Mouse (Mus musculus): ENCODE measurements around the gene Tmem259. TPM values are rescaled to one million over a fixed set of nuclear protein-coding genes. Genes with fewer than 3 reads are reported as not detected.

Gene Tmem259
- total RNA-seq, 1 experiment = 127 TPM

DNA sequence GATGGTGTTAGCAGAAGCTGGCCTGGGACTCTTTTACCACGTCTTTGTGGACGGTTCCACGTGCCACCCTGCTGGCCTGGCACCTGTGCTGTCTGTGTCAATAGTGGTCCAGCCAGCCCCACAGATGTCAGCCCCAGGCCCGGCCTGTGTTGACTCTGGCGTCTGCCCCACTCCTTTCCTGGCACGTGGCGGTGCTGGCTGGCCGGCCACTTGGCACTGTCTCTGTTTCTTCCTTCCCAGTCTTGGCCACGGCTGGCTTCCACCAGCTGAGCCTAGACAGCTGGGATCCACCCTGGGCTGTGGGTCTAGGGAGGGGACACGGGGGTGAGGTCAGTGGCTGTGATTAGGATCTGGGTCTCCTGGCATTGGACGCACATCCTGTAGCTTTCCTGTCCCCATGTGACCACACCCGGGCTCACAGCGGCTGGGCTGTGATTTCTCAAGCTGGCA is 49.8 kb downstream of the Tmem259 start:
- Histone ChIP-seq H3K36me3 (ENCODE audit: control insufficient read depth, insufficient read depth, low read length, poor library complexity, severe bottlenecking) (no peaks in the 10 kb centered on the region), H3K9ac (ENCODE audit: insufficient read depth, low read depth, low read length, poor library complexity, severe bottlenecking) (no peak overlapping the region), H3K27ac (ENCODE audit: insufficient read depth, low read depth, low read length, poor library complexity, severe bottlenecking) (no peak overlapping the region), H3K4me1 (ENCODE audit: control insufficient read depth in 2 of 2, insufficient read depth in 2 of 2, low read length in 2 of 2, poor library complexity in 1 of 2) (peaks cover 0 to 1% of the 10 kb centered on the region in 2 experiments; a peak in 1 of 4 replicates), H3K4me3 (ENCODE audit: insufficient read depth in 1 of 2, low read depth in 1 of 2, low read length in 2 of 2, poor library complexity in 1 of 2, severe bottlenecking in 1 of 2) (no peak overlapping the region), H3K9me3 (ENCODE audit: control insufficient read depth, insufficient read depth, low read depth, low read length) (no peaks in the 10 kb centered on the region)
- TF ChIP-seq MAFK (IDR thresholded peaks at IDR 0.05; ENCODE audit: insufficient read depth, low read depth, low read length) (no peak), HCFC1 (IDR thresholded peaks at IDR 0.05; ENCODE audit: borderline replicate concordance, insufficient read depth, low read length) (no peak), ZNF384 (IDR thresholded peaks at IDR 0.05; ENCODE audit: low read depth, low read length) (no peak), CHD2 (IDR thresholded peaks at IDR 0.05; ENCODE audit: low read depth, low read length) (no peak), ZC3H11A (IDR thresholded peaks at IDR 0.05; ENCODE audit: borderline replicate concordance, low read depth, low read length) (no peak)
- DNase-seq (ENCODE audit: low read depth, low spot score) = no peak
- in situ Hi-C loops (cut with MboI; ENCODE audit: low sequenced_read_pairs in 2 of 2, unreplicated experiment in 2 of 2) = no loop called here

DNA sequence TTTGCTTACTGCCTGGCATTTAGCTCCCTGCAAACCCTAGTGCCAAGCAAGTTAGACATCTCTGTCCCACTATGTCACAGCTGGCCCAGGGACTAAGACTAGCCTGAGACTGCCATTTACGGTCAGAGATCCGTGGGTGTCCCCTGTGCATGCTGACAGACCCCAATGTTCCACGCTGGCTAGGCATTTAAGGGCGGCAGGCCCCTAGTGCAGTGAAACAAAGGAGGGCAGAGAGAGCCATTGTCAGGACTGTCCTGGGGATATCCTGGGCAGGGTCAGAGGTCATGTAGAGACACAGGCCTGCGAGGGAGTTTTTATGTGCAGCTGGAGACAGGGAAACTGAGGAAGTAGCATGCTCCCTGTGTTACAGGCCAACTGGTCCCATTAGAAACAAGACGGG is 50.3 kb downstream of the Tmem259 start:
- in situ Hi-C loops (cut with MboI; ENCODE audit: low sequenced_read_pairs in 2 of 2, unreplicated experiment in 2 of 2) = no loop called here
- Histone ChIP-seq H3K4me1 (ENCODE audit: control insufficient read depth in 2 of 2, insufficient read depth in 2 of 2, low read length in 2 of 2, poor library complexity in 1 of 2) (peaks cover 0 to 4% of the 10 kb centered on the region in 2 experiments; a peak in 1 of 4 replicates), H3K9ac (ENCODE audit: insufficient read depth, low read depth, low read length, poor library complexity, severe bottlenecking) (no peak overlapping the region), H3K4me3 (ENCODE audit: insufficient read depth in 1 of 2, low read depth in 1 of 2, low read length in 2 of 2, poor library complexity in 1 of 2, severe bottlenecking in 1 of 2) (no peak overlapping the region), H3K9me3 (ENCODE audit: control insufficient read depth, insufficient read depth, low read depth, low read length) (no peaks in the 10 kb centered on the region), H3K36me3 (ENCODE audit: control insufficient read depth, insufficient read depth, low read length, poor library complexity, severe bottlenecking) (no peaks in the 10 kb centered on the region), H3K27ac (ENCODE audit: insufficient read depth, low read depth, low read length, poor library complexity, severe bottlenecking) (no peak overlapping the region)
- TF ChIP-seq ZC3H11A (IDR thresholded peaks at IDR 0.05; ENCODE audit: borderline replicate concordance, low read depth, low read length) (no peak), ZNF384 (IDR thresholded peaks at IDR 0.05; ENCODE audit: low read depth, low read length) (no peak), CHD2 (IDR thresholded peaks at IDR 0.05; ENCODE audit: low read depth, low read length) (no peak), HCFC1 (IDR thresholded peaks at IDR 0.05; ENCODE audit: borderline replicate concordance, insufficient read depth, low read length) (no peak), MAFK (IDR thresholded peaks at IDR 0.05; ENCODE audit: insufficient read depth, low read depth, low read length) (no peak)
- no peak for DNase-seq (ENCODE audit: low read depth, low spot score)

DNA sequence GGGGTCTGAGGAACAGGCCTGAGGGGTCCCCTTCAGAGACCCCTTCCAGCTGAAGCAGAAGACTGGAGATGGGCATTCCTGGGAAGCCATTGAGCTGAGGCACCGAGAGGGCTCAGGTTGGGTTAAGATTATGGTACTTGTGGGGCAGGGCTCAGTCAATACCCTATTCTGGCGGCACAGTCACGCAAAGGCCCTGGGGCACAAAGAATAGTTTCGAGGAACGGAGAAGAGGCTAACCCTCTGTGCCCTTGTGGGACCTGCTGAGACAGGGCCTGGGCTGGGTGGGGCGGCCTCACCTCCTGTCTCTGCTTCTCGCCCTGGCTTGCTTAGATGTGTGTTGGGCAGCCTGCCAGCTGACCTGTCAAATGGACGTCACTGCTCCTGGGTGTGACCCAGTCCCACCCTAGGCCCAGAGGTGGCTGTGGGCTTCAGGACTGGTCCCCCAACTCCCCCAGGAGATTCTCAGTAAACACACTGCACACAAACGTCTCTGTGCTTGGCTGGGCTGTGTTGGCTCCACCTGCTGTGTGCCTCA is 50.9 kb downstream of the Tmem259 start:
- no peak overlapping the region for H3K27ac ChIP-seq (ENCODE audit: insufficient read depth, low read depth, low read length, poor library complexity, severe bottlenecking)
- H3K4me1 ChIP-seq (ENCODE audit: control insufficient read depth in 2 of 2, insufficient read depth in 2 of 2, low read length in 2 of 2, poor library complexity in 1 of 2) = peaks cover 0 to 6% of the 10 kb centered on the region in 2 experiments; a peak in 1 of 4 replicates
- in situ Hi-C loops (cut with MboI; ENCODE audit: low sequenced_read_pairs in 2 of 2, unreplicated experiment in 2 of 2) = no loop called here

DNA sequence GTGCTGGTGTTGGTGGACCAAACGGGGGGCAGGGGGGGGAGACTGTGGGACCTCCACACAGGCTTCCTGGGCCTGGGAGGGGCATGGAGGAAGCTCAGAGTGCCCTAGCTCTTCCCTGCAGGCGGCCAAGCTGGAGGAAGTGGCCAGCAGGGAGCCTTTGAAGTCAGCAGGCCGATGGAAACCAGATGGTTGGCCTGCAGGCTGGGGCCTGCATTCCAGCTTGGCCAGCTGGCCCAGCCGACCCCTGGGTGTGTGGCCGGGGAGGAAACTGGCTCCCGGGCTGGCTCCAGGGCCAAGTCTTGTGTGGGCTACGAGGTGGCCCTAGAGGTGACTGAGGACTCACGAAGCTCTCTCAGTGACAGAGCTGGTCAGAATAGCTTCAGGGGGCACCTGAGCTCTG is 51.4 kb downstream of the Tmem259 start:
- no peaks in the 10 kb centered on the region for H3K36me3 ChIP-seq (ENCODE audit: control insufficient read depth, insufficient read depth, low read length, poor library complexity, severe bottlenecking)
- DNase-seq (ENCODE audit: low read depth, low spot score) = no peak
- no peak overlapping the region for H3K27ac ChIP-seq (ENCODE audit: insufficient read depth, low read depth, low read length, poor library complexity, severe bottlenecking)
- H3K4me3 ChIP-seq (ENCODE audit: insufficient read depth in 1 of 2, low read depth in 1 of 2, low read length in 2 of 2, poor library complexity in 1 of 2, severe bottlenecking in 1 of 2) = no peak overlapping the region
- H3K4me1 ChIP-seq (ENCODE audit: control insufficient read depth in 2 of 2, insufficient read depth in 2 of 2, low read length in 2 of 2, poor library complexity in 1 of 2) = peaks cover 0 to 6% of the 10 kb centered on the region in 2 experiments; a peak in 1 of 4 replicates
- no peak overlapping the region for H3K9ac ChIP-seq (ENCODE audit: insufficient read depth, low read depth, low read length, poor library complexity, severe bottlenecking)
- no peaks in the 10 kb centered on the region for H3K9me3 ChIP-seq (ENCODE audit: control insufficient read depth, insufficient read depth, low read depth, low read length)
- in situ Hi-C loops (cut with MboI; ENCODE audit: low sequenced_read_pairs in 2 of 2, unreplicated experiment in 2 of 2) = no loop called here
- TF ChIP-seq ZC3H11A (IDR thresholded peaks at IDR 0.05; ENCODE audit: borderline replicate concordance, low read depth, low read length) (no peak), CHD2 (IDR thresholded peaks at IDR 0.05; ENCODE audit: low read depth, low read length) (no peak), MAFK (IDR thresholded peaks at IDR 0.05; ENCODE audit: insufficient read depth, low read depth, low read length) (no peak)

More for the DNA sequence above, 50.9 kb downstream of the Tmem259 start:
- H3K9me3 ChIP-seq (ENCODE audit: control insufficient read depth, insufficient read depth, low read depth, low read length) = no peaks in the 10 kb centered on the region
- no peak overlapping the region for H3K9ac ChIP-seq (ENCODE audit: insufficient read depth, low read depth, low read length, poor library complexity, severe bottlenecking)
- no peaks in the 10 kb centered on the region for H3K36me3 ChIP-seq (ENCODE audit: control insufficient read depth, insufficient read depth, low read length, poor library complexity, severe bottlenecking)
- TF ChIP-seq ZNF384 (IDR thresholded peaks at IDR 0.05; ENCODE audit: low read depth, low read length) = no peak
- no peak overlapping the region for H3K4me3 ChIP-seq (ENCODE audit: insufficient read depth in 1 of 2, low read depth in 1 of 2, low read length in 2 of 2, poor library complexity in 1 of 2, severe bottlenecking in 1 of 2)
- no peak for DNase-seq (ENCODE audit: low read depth, low spot score)

DNA sequence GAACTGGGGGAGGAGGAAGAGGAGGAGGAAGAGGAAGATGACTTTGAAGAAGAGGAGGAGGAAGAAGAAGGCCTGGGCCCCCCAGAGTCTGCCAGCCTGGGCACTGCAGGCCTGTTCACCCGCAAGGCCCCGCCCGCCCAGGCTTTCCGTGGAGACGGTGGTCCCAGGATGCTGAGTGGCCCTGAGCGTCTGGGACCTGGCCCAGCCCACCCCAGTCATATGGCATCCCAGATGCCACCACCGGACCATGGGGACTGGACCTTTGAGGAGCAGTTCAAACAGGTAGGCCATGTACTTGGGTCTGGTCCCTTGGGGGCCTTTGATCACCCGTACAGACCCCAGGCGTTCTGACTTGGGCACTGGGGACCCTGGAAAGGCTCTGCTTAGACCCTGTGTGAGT is 52.3 kb downstream of the Tmem259 start:
- H3K36me3 ChIP-seq (ENCODE audit: control insufficient read depth, insufficient read depth, low read length, poor library complexity, severe bottlenecking) = no peaks in the 10 kb centered on the region
- DNase-seq (ENCODE audit: low read depth, low spot score) = no peak
- H3K27ac ChIP-seq (ENCODE audit: insufficient read depth, low read depth, low read length, poor library complexity, severe bottlenecking) = no peak overlapping the region
- no peak overlapping the region for H3K9ac ChIP-seq (ENCODE audit: insufficient read depth, low read depth, low read length, poor library complexity, severe bottlenecking)
- no peak overlapping the region for H3K4me3 ChIP-seq (ENCODE audit: insufficient read depth in 1 of 2, low read depth in 1 of 2, low read length in 2 of 2, poor library complexity in 1 of 2, severe bottlenecking in 1 of 2)
- no peaks in the 10 kb centered on the region for H3K9me3 ChIP-seq (ENCODE audit: control insufficient read depth, insufficient read depth, low read depth, low read length)
- in situ Hi-C loops (cut with MboI; ENCODE audit: low sequenced_read_pairs in 2 of 2, unreplicated experiment in 2 of 2) = no loop called here
- peaks cover 0 to 6% of the 10 kb centered on the region in 2 experiments; a peak in 1 of 4 replicates for H3K4me1 ChIP-seq (ENCODE audit: control insufficient read depth in 2 of 2, insufficient read depth in 2 of 2, low read length in 2 of 2, poor library complexity in 1 of 2)
- TF ChIP-seq MAFK (IDR thresholded peaks at IDR 0.05; ENCODE audit: insufficient read depth, low read depth, low read length) = no peak
- TF ChIP-seq ZC3H11A (IDR thresholded peaks at IDR 0.05; ENCODE audit: borderline replicate concordance, low read depth, low read length) = no peak
- no peak for TF ChIP-seq HCFC1 (IDR thresholded peaks at IDR 0.05; ENCODE audit: borderline replicate concordance, insufficient read depth, low read length)
- no peak for TF ChIP-seq CHD2 (IDR thresholded peaks at IDR 0.05; ENCODE audit: low read depth, low read length)
- no peak for TF ChIP-seq ZNF384 (IDR thresholded peaks at IDR 0.05; ENCODE audit: low read depth, low read length)

All from ES-E14 (cell line).